Mouse (Mus musculus) small intestine, adult 2 months (tissue): ENCODE results near the gene Cript.

ENCODE experiments used
- CTCF ChIP-seq: fragments of 200-500 bp; IDR thresholded peaks from 2 replicates; pipeline ENCODE4 v1.5.1; 2012; ENCODE audit warnings: low read depth, mild to moderate bottlenecking, control low read depth, inconsistent platforms, low read length, moderate library complexity, mixed read lengths; ENCODE audit not compliant: insufficient replicate concordance, insufficient read length; ENCODE audit errors: extremely low read depth
- POLR2A ChIP-seq: fragments of 200-500 bp; IDR thresholded peaks from 2 replicates; pipeline ENCODE4 v1.6.1; 2012; ENCODE audit warnings: low read depth, mild to moderate bottlenecking, control low read depth, inconsistent platforms, low read length, moderate library complexity

DNA sequence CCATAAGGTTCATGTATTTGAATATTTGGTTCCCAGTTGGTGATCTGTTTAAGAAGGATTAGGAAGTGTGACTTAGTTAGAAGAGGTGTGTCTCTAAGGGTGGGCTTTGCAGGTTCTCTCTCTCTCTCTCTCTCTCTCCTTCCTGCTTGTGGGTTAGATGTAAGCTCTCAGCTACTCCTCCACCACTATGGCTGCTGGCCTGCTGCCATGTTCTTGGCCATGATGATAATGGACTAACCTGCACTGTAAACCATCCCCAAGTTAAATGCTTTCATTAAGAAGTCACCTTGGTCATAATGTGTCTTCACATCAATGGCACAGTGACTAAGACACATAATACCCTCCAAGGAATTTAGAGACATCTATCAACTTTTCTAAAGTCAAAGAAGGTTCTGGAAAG, 48.1 kb downstream of the Cript start:
- TF ChIP-seq CTCF (no peak), POLR2A (no peak)
